Mouse (Mus musculus) CH12.LX (cell line): ENCODE data around the gene Dennd5b. TPM values are rescaled to one million over a fixed set of nuclear protein-coding genes. Genes with fewer than 3 reads are reported as not detected.

ENCODE experiments used
- DNase-seq: peaks from one replicate; pipeline ENCODE4 v3.0.0-alpha.2; 2013; ENCODE audit errors: extremely low read depth
- H3K27ac ChIP-seq: 2 replicates; pipeline ENCODE4 v1.5.1; 2012; ENCODE audit warnings: low read depth, mild to moderate bottlenecking, control low read depth, moderate library complexity; ENCODE audit not compliant: insufficient read depth
- H3K27me3 ChIP-seq: replicated peaks from 2 replicates; pipeline ENCODE3; 2012; ENCODE audit warnings: inconsistent platforms
- H3K36me3 ChIP-seq, 2 experiments: replicated peaks in 1 of 2; 2 replicates each; pipeline versions ENCODE3 to v1.6.1; 2012; ENCODE audit warnings: inconsistent platforms in 1 of 2, low read length in 1 of 2, mild to moderate bottlenecking in 1 of 2, mixed read lengths in 1 of 2, moderate library complexity in 1 of 2; ENCODE audit not compliant: control insufficient read depth in 1 of 2, insufficient read depth in 1 of 2
- H3K4me1 ChIP-seq, 2 experiments: 2 replicates each; pipeline ENCODE4 v1.6.1; 2012; ENCODE audit warnings: inconsistent platforms in 1 of 2, moderate library complexity in 1 of 2; ENCODE audit not compliant: insufficient read depth in 2 of 2, control insufficient read depth in 1 of 2
- H3K4me2 ChIP-seq: 2 replicates; pipeline ENCODE4 v1.6.1; 2012; ENCODE audit warnings: low read depth, mild to moderate bottlenecking, control low read depth; ENCODE audit not compliant: poor library complexity, insufficient read depth, severe bottlenecking
- H3K4me3 ChIP-seq, 3 experiments: fragments of 150-350 bp in 1 of 3; sonication (generic) in 1 of 3; replicated peaks in 1 of 3; 2 replicates each; pipeline versions ENCODE3 to v1.5.1; 2011 to 2012; ENCODE audit warnings: low read depth in 2 of 3, low read length in 2 of 3, mild to moderate bottlenecking in 2 of 3, moderate library complexity in 2 of 3, control low read depth in 1 of 3, improper control_type of control experiment in 1 of 3, inconsistent platforms in 1 of 3, mixed read lengths in 1 of 3; ENCODE audit not compliant: poor library complexity in 1 of 3
- H3K79me2 ChIP-seq: replicated peaks from 2 replicates; pipeline ENCODE4 v1.6.1; 2012; ENCODE audit warnings: mild to moderate bottlenecking, moderate library complexity; ENCODE audit not compliant: control insufficient read depth, poor library complexity, insufficient read depth, severe bottlenecking; ENCODE audit errors: extremely low read depth
- H3K9ac ChIP-seq: 2 replicates; pipeline ENCODE4 v1.6.1; 2012; ENCODE audit warnings: low read depth, mild to moderate bottlenecking, control low read depth, moderate library complexity; ENCODE audit not compliant: insufficient read depth
- H3K9me3 ChIP-seq: replicated peaks from 2 replicates; pipeline ENCODE3; 2012; ENCODE audit warnings: low read length, inconsistent platforms, mixed read lengths
- BHLHE40 ChIP-seq: IDR thresholded peaks from 2 replicates; pipeline ENCODE4 v1.6.1; 2011; ENCODE audit warnings: mild to moderate bottlenecking, low read depth, low read length, improper control_type of control experiment
- CHD1 ChIP-seq: IDR thresholded peaks from 2 replicates; pipeline ENCODE4 v1.6.1; 2012; ENCODE audit warnings: low read depth, low read length, improper control_type of control experiment, inconsistent platforms
- CHD2 ChIP-seq: IDR thresholded peaks from 2 replicates; pipeline ENCODE4 v1.6.1; 2011; ENCODE audit warnings: low read length, improper control_type of control experiment
- CTCF ChIP-seq, 2 experiments: IDR thresholded peaks in 1 of 2; conservative IDR thresholded peaks in 1 of 2; 2 replicates each; pipeline ENCODE4 v1.5.1; 2011 to 2012; ENCODE audit warnings: low read depth in 2 of 2, low read length in 2 of 2, improper control_type of control experiment in 1 of 2, inconsistent platforms in 1 of 2, mild to moderate bottlenecking in 1 of 2, moderate library complexity in 1 of 2
- ELF1 ChIP-seq: IDR thresholded peaks from 2 replicates; pipeline ENCODE4 v1.6.1; 2014; ENCODE audit warnings: low read depth, mild to moderate bottlenecking, inconsistent platforms, low read length, improper control_type of control experiment
- EP300 ChIP-seq: IDR thresholded peaks from 2 replicates; pipeline ENCODE4 v1.6.1; 2011; ENCODE audit warnings: low read length, improper control_type of control experiment
- ETS1 ChIP-seq: conservative IDR thresholded peaks from 2 replicates; pipeline ENCODE4 v1.6.1; 2012; ENCODE audit warnings: low read depth, mild to moderate bottlenecking, inconsistent platforms, low read length, improper control_type of control experiment, moderate library complexity
- GABPA ChIP-seq: IDR thresholded peaks from 2 replicates; pipeline ENCODE4 v1.6.1; 2012; ENCODE audit warnings: low read depth, low read length, improper control_type of control experiment, inconsistent platforms; ENCODE audit not compliant: insufficient replicate concordance
- IRF4 ChIP-seq: IDR thresholded peaks from 2 replicates; pipeline ENCODE4 v1.6.1; 2014; ENCODE audit warnings: low read depth, mild to moderate bottlenecking, inconsistent platforms, low read length, improper control_type of control experiment
- JUN ChIP-seq: IDR thresholded peaks from 2 replicates; pipeline ENCODE4 v1.6.1; 2011; ENCODE audit warnings: low read depth, mild to moderate bottlenecking, low read length, improper control_type of control experiment, moderate library complexity; ENCODE audit not compliant: insufficient read depth
- JUND ChIP-seq: conservative IDR thresholded peaks from 2 replicates; pipeline ENCODE4 v1.6.1; 2011; ENCODE audit warnings: low read depth, low read length, improper control_type of control experiment
- KAT2A ChIP-seq: IDR thresholded peaks from 2 replicates; pipeline ENCODE4 v1.6.1; 2012; ENCODE audit warnings: low read length, improper control_type of control experiment, inconsistent platforms; ENCODE audit not compliant: insufficient replicate concordance
- MAFK ChIP-seq: IDR thresholded peaks from 2 replicates; pipeline ENCODE4 v1.6.1; 2011; ENCODE audit warnings: low read length, improper control_type of control experiment; ENCODE audit not compliant: insufficient replicate concordance
- MAX ChIP-seq: IDR thresholded peaks from 2 replicates; pipeline ENCODE4 v1.6.1; 2011; ENCODE audit warnings: low read length, improper control_type of control experiment
- MAZ ChIP-seq: IDR thresholded peaks from 2 replicates; pipeline ENCODE4 v1.6.1; 2012; ENCODE audit warnings: low read depth, mild to moderate bottlenecking, inconsistent platforms, low read length, improper control_type of control experiment, moderate library complexity
- MEF2A ChIP-seq: IDR thresholded peaks from 2 replicates; pipeline ENCODE4 v1.6.1; 2014; ENCODE audit warnings: low read depth, mild to moderate bottlenecking, inconsistent platforms, low read length, improper control_type of control experiment, borderline replicate concordance
- MYC ChIP-seq: IDR thresholded peaks from 2 replicates; pipeline ENCODE4 v1.6.1; 2011; ENCODE audit warnings: low read depth, mild to moderate bottlenecking, improper control_type of control experiment, low read length
- NRF1 ChIP-seq: IDR thresholded peaks from 2 replicates; pipeline ENCODE4 v1.6.1; 2014; ENCODE audit warnings: low read depth, mild to moderate bottlenecking, inconsistent platforms, low read length, improper control_type of control experiment, moderate library complexity
- PAX5 ChIP-seq: IDR thresholded peaks from 2 replicates; pipeline ENCODE4 v1.6.1; 2012; ENCODE audit warnings: low read length, inconsistent platforms, mixed read lengths
- POLR2A ChIP-seq: IDR thresholded peaks from 2 replicates; pipeline ENCODE4 v1.6.1; 2011; ENCODE audit warnings: low read depth, mild to moderate bottlenecking, improper control_type of control experiment, low read length
- POLR2AphosphoS2 ChIP-seq: IDR thresholded peaks from 2 replicates; pipeline ENCODE4 v1.6.1; 2011; ENCODE audit warnings: low read depth, low read length, improper control_type of control experiment
- RAD21 ChIP-seq: IDR thresholded peaks from 2 replicates; pipeline ENCODE4 v1.6.1; 2011; ENCODE audit warnings: low read depth, mild to moderate bottlenecking, low read length, improper control_type of control experiment, moderate library complexity
- RCOR1 ChIP-seq: conservative IDR thresholded peaks from 2 replicates; pipeline ENCODE4 v1.6.1; 2012; ENCODE audit warnings: low read depth, mild to moderate bottlenecking, inconsistent platforms, low read length, improper control_type of control experiment
- SIN3A ChIP-seq: IDR thresholded peaks from 2 replicates; pipeline ENCODE4 v1.6.1; 2012; ENCODE audit warnings: low read length, improper control_type of control experiment, inconsistent platforms
- SMC3 ChIP-seq: IDR thresholded peaks from 2 replicates; pipeline ENCODE4 v1.6.1; 2011; ENCODE audit warnings: low read depth, low read length, improper control_type of control experiment
- TBP ChIP-seq: conservative IDR thresholded peaks from 2 replicates; pipeline ENCODE4 v1.6.1; 2011; ENCODE audit warnings: low read depth, low read length, improper control_type of control experiment
- TCF12 ChIP-seq: IDR thresholded peaks from 2 replicates; pipeline ENCODE4 v1.6.1; 2014; ENCODE audit warnings: low read depth, mild to moderate bottlenecking, inconsistent platforms, low read length, improper control_type of control experiment
- UBTF ChIP-seq: IDR thresholded peaks from 2 replicates; pipeline ENCODE4 v1.6.1; 2012; ENCODE audit warnings: low read depth, mild to moderate bottlenecking, inconsistent platforms, low read length, improper control_type of control experiment, moderate library complexity
- USF2 ChIP-seq: conservative IDR thresholded peaks from 2 replicates; pipeline ENCODE4 v1.6.1; 2011; ENCODE audit warnings: low read depth, low read length, improper control_type of control experiment
- ZC3H11A ChIP-seq: IDR thresholded peaks from 2 replicates; pipeline ENCODE4 v1.6.1; 2012; ENCODE audit warnings: low read depth, mild to moderate bottlenecking, inconsistent platforms, low read length, improper control_type of control experiment
- ZKSCAN1 ChIP-seq: IDR thresholded peaks from 2 replicates; pipeline ENCODE4 v1.6.1; 2012; ENCODE audit warnings: low read depth, inconsistent platforms, low read length, improper control_type of control experiment, borderline replicate concordance
- ZMIZ1 ChIP-seq: IDR thresholded peaks from 2 replicates; pipeline ENCODE4 v1.6.1; 2012; ENCODE audit warnings: low read depth, mild to moderate bottlenecking, inconsistent platforms, low read length, improper control_type of control experiment
- ZNF384 ChIP-seq: IDR thresholded peaks from 2 replicates; pipeline ENCODE4 v1.6.1; 2012; ENCODE audit warnings: low read depth, low read length, improper control_type of control experiment, inconsistent platforms
- dilution Hi-C: fragments of 300-500 bp; cut with MboI; formaldehyde crosslinking; loops from 2 replicates; pipeline ENCODE4 v1.14.3; 2020; ENCODE audit warnings: low sequenced_read_pairs; ENCODE audit not compliant: extremely low pct_unique_long_range_greater_than_20kb, extremely low pct_ligation_motif_present
- in situ Hi-C: fragments of 300-500 bp; cut with MboI; formaldehyde crosslinking; loops from 3 replicates; pipeline ENCODE4 v1.14.3; 2019; ENCODE audit warnings: low sequenced_read_pairs, low pct_ligation_motif_present, low pct_unique_long_range_greater_than_20kb, mixed read lengths
- polyA plus RNA-seq: library from polyadenylated mRNA; unstranded; fragments of >175 nt; gene quantifications from 2 replicates; pipeline ENCODE4 v1.2.1, GENCODE M21; 2012; ENCODE audit warnings: low read depth; ENCODE audit not compliant: insufficient read length
- total RNA-seq, 2 experiments: library from RNA; depleted of rRNA; stranded (reverse); fragments of 300-350 nt in 1 of 2; fragments of >200 nt in 1 of 2; gene quantifications; 2 replicates each; pipeline ENCODE4 v1.2.3; 2012 to 2014

Dennd5b gene
- total and polyA plus RNA-seq, 3 experiments = 1.6 to 3.1 (median 2.2) TPM

GRCm38 (mm10) chr6:149119853-149120252, 18.4 kb upstream of the Dennd5b start:
- H3K27ac ChIP-seq = no peak overlapping the region
- dilution Hi-C loops (no loop called here), in situ Hi-C loops (loop anchor here (5.0 to 25.0 kb wide), 3 partner anchors 55 to 183 kb away; partner anchors contain the start of gene Sinhcaf)
- H3K27me3 ChIP-seq = no peaks in the 10 kb centered on the region
- no peak overlapping the region for H3K9ac ChIP-seq
- peaks cover 5 to 11% of the 10 kb centered on the region in 2 experiments; a peak in 3 of 4 replicates for H3K4me1 ChIP-seq
- DNase-seq = peak; percentile 77
- no peak overlapping the region for H3K4me2 ChIP-seq
- TF ChIP-seq GABPA (no peak), SMC3 (peak; percentile 98), CHD1 (no peak), TBP (no peak), POLR2A (no peak), JUND (no peak), SIN3A (peak; percentile 49; the same call in 1 of the 2 replicates), MAFK (no peak), TCF12 (no peak), ZNF384 (no peak), ZC3H11A (peak; percentile 92), KAT2A (no peak), USF2 (no peak), MEF2A (peak; percentile 79), NRF1 (no peak), UBTF (no peak), BHLHE40 (no peak), PAX5 (no peak), ELF1 (no peak), CTCF (conservative IDR thresholded peaks at IDR 0.05 in 1 of 2, IDR thresholded peaks at IDR 0.05 in 1 of 2; ENCODE audit: low read depth in 2 of 2, low read length in 2 of 2) (peak; percentile 78 to 97), RAD21 (peak; percentile 99), MYC (0 out of 2 replicates have a peak, but pooled peaks have one; percentile 54), CHD2 (no peak), RCOR1 (no peak), ZKSCAN1 (no peak), MAX (no peak), POLR2AphosphoS2 (no peak), JUN (0 out of 2 replicates have a peak, but pooled peaks have one; percentile 10), ETS1 (no peak), IRF4 (no peak; the same call in 1 of the 2 replicates), ZMIZ1 (no peak), MAZ (no peak), EP300 (no peak)
- no peak overlapping the region for H3K4me3 ChIP-seq
- no peaks in the 10 kb centered on the region for H3K9me3 ChIP-seq
- no peaks in the 10 kb centered on the region for H3K79me2 ChIP-seq
- H3K36me3 ChIP-seq = no peaks in the 10 kb centered on the region
